Mouse (Mus musculus) T-helper 17 cell (primary cell): ENCODE measurements at regions not wholly inside any gene's neighbourhood (a gene's known extent, or its start where the extent isn't known, plus 50 kb on each side); places are given as distances from the start of the nearest gene placed in this dataset.

ENCODE experiments used
- in situ Hi-C, 2 experiments: fragments of 300-600 bp; cut with MboI, MseI; formaldehyde crosslinking; loops; 1 replicate in 1 of 2; 2 replicates in 1 of 2; pipeline ENCODE4 v1.15.1; 2025; ENCODE audit warnings: high pct_unique_total_duplicates in 2 of 2

DNA sequence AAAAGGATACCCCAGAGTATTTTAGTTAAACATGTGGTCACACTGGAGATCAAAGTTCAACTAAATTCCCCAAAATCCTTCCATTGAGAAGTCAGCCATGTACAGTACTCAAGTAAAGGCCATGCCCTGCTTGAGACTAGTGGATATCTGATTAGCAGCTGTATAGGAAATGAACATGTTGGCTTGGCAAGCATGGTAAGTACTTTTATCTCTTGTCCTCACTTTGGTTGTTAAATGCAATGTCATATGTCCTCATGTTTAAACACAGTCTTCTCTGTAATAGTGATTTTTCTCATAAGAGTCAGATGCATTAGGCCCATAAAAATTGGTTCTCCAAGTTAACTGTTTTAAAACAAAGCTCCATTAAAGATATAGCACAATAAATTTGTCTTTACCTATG lies 141.1 kb upstream of the Pdgfd start:
- in situ Hi-C loops = no loop called here

DNA sequence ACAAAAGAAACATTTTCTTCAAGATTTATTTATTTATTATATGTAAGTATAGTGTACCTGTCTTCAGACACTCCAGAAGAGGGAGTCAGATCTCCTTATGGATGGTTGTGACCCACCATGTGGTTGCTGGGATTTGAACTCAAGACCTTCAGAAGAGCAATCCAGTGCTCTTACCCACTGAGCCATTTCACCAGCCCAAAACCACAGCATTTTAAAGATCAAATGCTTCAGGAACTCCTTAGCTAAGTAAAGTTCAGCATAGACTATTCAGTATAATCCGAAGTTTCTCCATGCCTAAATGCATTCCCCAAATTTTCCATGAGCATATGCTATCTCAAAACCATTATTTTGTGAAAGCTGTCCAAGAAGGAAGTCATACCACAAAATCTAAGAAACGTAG lies 102.0 kb upstream of the Pdgfd start:
- in situ Hi-C loops = no loop called here

DNA sequence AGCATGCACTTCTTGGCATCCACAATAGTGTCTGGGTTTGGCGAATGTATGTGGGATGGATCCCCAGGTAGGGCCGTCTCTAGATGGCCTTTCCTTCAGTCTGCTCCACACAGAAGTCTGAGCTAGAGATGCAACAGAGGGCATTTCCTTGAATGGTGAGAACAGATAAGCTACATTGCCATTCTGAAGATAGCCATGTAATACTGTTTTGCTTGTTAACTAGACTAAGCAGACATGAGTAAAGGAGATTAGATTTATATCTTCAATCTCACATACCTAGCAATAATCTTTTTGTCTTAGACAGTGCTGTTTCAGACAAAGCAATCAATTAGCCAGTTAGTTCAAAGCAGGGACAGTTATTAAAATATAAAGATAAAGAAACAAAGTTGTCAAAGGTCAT lies 100.9 kb upstream of the Pdgfd start:
- in situ Hi-C loops = no loop called here

DNA sequence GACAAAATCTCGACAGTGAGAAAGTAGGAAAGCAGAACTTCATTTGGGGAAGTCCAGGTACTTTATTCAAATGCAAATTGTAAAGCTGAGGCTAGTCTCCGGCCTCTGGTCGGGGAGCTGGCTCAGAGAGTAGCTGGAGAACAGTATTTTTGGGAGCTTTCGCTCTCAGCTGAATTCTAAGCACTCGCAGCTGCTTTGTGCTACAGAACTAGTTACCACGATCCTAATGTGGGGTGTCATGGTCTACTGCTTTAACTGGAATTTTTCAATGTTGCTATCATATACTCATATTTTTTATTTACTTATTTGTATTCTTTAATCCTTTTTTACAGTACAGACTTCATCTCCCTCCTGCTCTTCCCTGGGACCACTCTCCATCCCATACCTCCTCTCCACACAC lies 87.1 kb upstream of the Pdgfd start:
- in situ Hi-C loops = no loop called here

DNA sequence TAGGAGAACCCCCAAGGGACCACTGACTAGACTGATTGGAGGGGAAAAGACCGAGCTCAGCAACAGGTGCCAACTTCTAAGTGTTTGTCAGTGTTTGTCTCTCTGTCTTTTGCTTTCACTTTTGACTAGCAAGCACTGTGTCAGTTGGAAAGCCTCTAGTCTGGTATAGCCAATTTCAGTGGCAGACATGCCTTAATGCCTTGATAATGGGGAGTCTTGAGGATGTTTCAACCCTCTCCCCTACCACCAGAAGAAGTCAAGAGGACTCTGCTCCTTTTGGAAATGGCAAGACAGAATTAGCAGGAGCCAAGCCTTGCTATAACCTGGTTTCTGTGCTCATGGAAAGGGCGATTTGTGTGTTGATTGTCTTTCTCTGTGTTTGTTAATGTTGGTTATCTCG lies 78.5 kb upstream of the Pdgfd start:
- in situ Hi-C loops = loop anchor here in 1 of 2 experiments (10.0 kb wide), 1 partner anchor 1845 kb away; no protein-coding TSS in a partner anchor

DNA sequence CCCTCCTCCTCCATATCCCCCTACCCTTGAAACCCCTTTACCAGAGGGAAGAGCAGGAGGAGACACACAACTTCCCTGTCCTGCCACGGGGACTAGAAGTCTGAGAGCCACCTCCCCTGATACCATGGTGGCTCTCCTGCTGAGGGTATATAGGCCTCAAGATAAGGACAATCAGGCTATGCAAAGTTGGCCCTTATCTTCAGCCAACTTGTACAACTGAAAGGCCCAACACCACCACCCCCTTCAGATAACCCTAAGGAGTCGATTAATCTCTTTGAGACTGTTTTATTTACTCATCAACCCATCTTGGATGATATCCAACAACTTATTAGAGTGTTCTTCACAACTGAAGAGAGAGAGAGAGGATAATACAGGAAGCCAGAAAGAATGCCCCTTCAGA lies 77.6 kb upstream of the Pdgfd start:
- in situ Hi-C loops = loop anchor here in 1 of 2 experiments (10.0 kb wide), 1 partner anchor 1844 kb away; no protein-coding TSS in a partner anchor

DNA sequence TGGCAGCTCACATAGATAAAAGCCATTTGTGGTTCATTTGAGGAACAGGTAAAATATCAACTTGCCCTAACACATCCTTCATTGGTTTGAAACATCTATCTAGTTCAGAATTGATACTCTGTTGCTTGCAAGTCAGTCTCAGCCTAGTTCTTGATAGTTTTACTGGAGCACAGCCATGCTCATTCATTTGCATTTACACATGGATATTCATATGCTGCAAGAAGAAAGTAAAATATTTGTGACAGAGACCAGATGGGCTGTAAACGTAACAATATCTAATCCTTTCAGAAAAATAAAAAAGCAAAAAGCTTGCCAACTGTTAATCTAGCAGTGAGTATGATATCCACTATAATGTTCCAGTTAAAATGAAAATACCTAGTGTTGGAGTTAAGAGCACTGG lies 60.3 kb upstream of the Pdgfd start:
- in situ Hi-C loops = no loop called here
